Mouse (Mus musculus) cerebellum, adult 11-12 months (tissue): ENCODE measurements around the gene Tmtc4.

Experiments used
- DNase-seq: peaks from one replicate; pipeline ENCODE4 v3.0.0; 2022

The Tmtc4 gene

GRCm38 (mm10) chr14:122901177-122901576 lies 82.7 kb downstream of the Tmtc4 start:
- no peak for DNase-seq

- no peak for DNase-seq
Measured at GRCm38 (mm10) chr14:122900679-122901078, 83.2 kb downstream of the Tmtc4 start.

- peak; percentile 1 for DNase-seq
Measured at GRCm38 (mm10) chr14:122898550-122898949, 85.3 kb downstream of the Tmtc4 start.

GRCm38 (mm10) chr14:122896106-122896505 lies 87.7 kb downstream of the Tmtc4 start:
- DNase-seq: no peak

- DNase-seq: peak; percentile 44
Measured at GRCm38 (mm10) chr14:122891470-122891968, 92.3 kb downstream of the Tmtc4 start.

- DNase-seq: no peak
Measured at GRCm38 (mm10) chr14:122888480-122888872, 95.4 kb downstream of the Tmtc4 start.

GRCm38 (mm10) chr14:122887702-122888479 lies 95.9 kb downstream of the Tmtc4 start:
- peak; percentile 29 for DNase-seq

- DNase-seq: no peak
Measured at GRCm38 (mm10) chr14:122887278-122887677, 96.6 kb downstream of the Tmtc4 start.

DNA sequence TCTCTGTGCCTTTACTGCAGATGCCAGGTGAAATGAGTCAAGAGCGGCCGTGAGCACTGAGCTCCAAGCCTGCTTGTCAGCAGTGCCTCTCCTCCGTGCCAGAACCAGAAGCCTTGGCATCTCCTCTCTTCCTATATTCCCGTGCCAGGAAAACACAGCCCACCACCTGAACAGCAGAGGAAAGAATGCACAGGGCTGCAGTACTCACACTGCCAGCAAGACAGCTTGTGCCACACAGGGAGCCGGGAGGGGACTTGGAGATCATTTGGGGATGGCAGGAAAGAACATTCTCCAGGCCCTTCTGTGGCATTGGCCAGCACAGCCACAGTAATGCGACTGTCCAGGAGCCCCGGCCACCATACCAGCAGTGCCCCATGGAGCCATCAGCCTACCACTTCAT lies 97.9 kb downstream of the Tmtc4 start:
- DNase-seq: peak; percentile 100

- no peak for DNase-seq
Measured at GRCm38 (mm10) chr14:122883821-122884584, 99.8 kb downstream of the Tmtc4 start.

DNA sequence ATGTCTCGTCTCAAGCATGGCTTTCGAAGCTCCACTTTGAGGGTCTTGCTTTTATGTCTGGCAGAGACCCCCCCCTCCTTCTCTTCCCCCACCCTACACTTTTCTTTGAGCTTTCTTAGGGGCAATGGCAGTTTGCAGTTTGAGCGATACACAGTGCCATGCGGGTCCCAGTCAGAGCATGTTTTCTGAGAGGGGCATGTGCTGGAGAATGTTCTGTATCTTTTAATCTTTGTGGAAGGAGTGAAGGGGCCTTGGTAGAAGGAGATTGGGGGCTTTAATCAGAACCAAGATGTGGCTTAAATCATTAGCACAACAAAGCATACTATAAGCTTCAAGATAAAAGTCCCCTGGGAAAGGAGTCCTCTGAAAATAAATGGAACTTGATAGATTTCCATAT lies 100.4 kb downstream of the Tmtc4 start:
- no peak for DNase-seq

DNA sequence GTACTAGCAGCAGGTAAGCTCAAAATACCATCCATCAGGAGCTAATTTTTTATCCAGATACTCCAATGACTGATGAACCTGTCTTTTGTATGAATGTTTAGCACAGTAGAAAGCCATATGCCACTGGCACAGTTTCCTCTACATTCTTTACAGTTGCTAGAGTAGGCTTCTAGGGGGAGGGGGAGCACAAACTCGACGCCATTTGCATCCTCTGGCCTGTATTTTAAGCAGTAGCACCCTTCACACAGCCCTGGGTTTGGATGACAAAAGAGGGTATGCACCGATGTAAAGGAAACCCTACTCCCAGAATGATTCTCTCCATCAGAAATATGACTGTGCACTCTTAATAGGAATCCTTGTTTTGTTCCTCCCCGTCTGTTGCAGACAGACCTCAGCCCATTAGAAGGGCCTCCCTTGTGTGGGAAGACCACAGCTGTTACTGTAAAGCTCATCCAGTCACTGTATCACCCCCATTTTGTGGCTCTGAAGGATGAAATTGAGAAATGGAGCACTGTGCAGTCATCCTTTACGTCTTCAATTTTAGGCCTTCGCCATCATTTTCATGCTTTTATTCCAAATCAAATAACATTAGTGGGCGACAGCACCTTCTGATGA lies 100.9 kb downstream of the Tmtc4 start:
- DNase-seq: no peak

DNA sequence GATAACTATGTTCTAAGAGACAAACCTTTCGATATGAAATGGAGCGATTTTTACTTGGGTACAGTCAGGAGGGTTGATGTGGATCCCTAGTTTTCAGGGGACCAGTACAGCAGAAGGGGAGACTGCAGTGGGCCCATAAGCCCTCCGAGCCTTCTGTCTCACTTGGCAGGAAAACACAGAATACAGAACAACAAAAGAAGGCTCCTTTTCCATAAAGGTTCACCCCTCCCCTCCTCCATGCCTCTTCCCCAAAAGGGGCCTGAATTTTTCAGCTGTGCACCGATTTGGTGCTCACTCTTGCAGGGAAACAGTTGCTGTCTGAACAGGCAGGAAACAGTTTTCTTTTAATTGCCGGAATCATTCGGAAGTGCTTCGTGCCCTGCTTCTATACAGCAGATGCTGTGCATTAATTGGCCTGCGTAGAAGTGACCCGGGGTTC lies 101.6 kb downstream of the Tmtc4 start:
- peak; percentile 62 for DNase-seq

- no peak for DNase-seq
Measured at GRCm38 (mm10) chr14:122881699-122882098, 102.1 kb downstream of the Tmtc4 start.

GRCm38 (mm10) chr14:122880291-122880690 lies 103.5 kb downstream of the Tmtc4 start:
- no peak for DNase-seq

DNA sequence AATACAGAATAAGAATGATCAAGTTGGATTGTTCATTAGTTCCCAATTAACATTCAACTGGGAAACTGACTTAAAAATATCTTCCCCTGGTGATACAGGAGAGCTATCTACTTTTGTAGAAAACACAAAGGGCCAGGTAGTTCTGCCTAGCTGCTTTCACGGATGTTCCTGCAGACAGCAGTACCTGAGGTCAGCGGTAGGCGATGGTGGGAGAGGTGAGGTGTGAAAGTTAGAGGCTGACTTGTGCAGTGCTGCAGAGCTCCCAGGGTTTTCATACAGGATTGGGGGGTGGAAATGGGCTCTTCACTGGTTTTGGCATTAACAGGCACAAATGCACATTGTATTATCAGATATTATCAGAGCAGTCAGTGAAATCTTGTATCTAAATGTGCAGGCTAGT lies 106.0 kb downstream of the Tmtc4 start:
- no peak for DNase-seq

DNA sequence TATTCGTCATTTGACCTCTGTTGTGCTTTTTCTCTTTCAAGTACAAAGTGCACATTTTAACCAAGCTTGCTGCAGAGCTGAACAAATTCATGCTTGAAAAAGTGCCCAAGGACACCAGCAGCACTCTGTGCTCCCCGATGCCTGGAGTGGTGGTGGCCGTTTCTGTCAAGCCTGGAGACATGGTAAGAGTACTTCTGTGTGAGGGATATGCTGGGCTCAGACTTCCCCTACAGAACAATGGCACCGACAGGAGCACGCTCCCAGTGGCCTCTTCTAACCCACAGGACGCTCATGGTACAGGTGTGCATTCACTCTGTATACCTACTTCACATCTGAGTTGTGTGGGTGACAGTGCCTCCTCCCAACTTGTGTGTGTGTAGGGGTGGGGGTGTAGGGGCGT lies 107.1 kb downstream of the Tmtc4 start:
- peak; percentile 56 for DNase-seq

DNA sequence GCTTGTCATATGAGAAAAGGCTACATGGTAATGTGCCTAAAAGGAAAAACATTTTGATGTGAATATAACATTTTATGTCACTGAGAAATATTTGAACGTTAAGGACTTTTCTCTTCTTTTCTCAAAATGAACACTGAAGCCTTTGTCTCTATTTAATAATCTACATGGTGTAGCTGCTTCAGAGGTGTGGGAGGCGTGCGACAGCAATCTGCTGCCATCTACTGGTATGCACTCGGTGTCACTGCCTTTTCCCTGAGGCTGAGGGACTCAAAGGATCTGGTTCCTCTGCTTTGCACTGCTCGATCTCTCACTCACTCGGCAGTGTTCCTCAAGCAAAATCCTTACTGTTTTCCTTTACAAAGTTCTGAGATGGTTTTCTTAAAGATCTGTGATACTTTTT lies 107.7 kb downstream of the Tmtc4 start:
- peak; percentile 92 for DNase-seq

DNA sequence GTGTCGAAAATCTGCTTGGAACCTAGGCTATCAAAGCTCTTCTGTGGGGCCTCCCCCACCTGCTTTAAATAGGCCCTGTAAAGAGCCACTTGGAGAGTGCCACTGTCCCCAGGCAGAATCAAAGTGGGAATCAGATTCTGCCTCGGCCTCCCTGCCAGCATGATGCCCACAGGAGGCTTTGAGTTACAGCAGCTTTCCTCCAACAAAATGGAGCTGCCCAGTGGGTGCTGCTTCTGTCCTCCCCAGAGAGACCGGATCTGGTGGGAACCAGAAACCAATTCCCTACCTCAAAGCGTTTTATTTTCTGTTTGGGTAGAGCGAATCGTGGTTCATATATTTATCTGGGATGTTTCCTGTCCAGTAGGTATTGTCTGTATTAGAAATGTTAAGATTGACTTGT lies 108.2 kb downstream of the Tmtc4 start:
- DNase-seq: no peak

DNA sequence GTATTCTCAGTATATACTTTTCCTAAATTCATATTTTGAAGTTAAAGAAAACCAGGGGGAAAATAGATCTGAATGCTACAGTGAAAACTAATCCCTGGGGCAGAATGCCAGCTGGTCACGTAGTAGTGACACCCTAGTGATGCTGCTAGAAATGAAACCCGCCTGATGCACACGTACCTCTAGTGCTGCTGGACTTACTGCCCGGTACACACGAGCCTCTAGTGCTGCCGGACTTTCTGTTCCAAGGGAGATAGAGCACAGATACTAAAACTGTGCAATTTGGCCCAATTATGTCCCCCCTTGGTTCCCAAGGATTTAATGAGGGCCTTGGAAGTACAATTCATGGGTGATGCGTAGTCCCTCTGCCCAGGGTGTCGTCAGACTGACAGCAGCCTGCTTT lies 108.8 kb downstream of the Tmtc4 start:
- DNase-seq: peak; percentile 59

- no peak for DNase-seq
Measured at GRCm38 (mm10) chr14:122872612-122873011, 111.2 kb downstream of the Tmtc4 start.

GRCm38 (mm10) chr14:122871841-122872580 lies 111.8 kb downstream of the Tmtc4 start:
- no peak for DNase-seq

GRCm38 (mm10) chr14:122869831-122870230 lies 114.0 kb downstream of the Tmtc4 start:
- no peak for DNase-seq
